Mouse (Mus musculus): ENCODE data around the gene Rreb1.

Gene Rreb1

DNA sequence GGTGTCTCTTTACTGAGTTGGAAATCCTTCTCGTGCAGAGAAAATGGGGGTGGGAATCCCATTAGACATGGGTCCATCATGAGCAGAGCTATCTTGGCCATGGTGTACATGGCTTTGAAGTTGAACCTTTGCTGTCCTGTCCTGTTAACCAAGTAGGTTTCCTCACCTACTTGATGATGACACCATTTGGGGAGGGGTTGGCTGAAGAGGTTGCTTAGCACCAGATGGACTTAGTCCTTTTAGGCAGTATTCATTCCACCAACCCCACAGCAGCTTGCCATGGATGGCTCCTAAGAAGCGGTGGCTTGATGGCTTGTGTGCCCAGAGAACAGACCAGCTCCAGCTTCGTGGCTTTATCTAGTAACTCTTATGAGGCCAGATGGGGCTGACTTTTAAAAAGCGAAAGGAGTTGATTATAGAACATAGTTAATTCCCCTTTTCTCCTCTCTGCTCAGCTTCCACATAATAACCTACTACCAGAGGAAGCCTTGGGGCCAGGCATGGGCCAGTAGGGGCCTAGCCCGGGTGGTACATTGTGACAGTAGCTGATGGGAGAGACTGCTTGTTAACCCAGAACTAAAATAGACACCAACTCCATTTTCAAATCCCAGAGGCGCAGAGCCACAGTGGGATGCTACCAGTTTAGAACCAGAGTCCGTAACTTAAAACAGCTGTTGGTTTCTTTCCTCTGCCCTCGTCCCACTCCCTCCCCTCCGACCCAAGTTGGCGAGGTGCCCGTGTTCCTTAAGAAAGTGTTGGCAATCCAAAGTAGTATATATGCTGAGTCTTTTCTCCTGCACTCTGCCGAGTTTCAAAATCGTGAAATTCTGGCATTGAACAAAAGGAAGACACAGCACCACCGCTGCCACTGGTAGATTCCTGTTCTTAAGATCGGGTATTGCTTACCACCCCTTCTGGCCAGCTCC is 140.4 kb downstream of the Rreb1 start:
- DNase-seq (ENCODE audit: low read depth), result no peak

DNA sequence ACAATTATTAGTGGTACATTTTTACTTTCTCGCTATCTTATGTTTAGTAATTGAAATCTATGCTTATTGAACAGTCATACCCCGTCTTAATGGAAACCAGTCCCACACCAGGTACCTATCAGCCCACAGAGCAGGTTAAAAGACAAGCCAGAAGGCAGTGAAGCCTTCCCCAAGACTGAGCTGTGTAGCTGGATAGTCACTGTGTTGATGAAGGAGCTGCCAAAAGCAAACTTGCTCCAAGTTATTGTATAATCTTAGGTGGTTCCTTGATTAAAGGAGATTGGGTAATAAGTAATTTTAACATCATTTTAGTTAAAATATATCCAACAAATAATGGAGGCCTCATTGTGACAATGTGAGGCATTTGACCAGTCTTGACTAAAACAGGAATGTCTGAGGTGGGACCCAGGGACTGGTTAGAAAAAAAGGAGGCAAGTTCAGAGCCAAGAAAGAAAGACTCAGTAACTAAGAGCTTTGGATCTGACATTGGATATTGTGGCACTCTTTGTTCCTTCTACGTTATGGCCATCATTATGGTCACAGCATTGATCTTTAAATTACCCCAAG is 141.6 kb downstream of the Rreb1 start:
- DNase-seq (ENCODE audit: low read depth), result no peak

DNA sequence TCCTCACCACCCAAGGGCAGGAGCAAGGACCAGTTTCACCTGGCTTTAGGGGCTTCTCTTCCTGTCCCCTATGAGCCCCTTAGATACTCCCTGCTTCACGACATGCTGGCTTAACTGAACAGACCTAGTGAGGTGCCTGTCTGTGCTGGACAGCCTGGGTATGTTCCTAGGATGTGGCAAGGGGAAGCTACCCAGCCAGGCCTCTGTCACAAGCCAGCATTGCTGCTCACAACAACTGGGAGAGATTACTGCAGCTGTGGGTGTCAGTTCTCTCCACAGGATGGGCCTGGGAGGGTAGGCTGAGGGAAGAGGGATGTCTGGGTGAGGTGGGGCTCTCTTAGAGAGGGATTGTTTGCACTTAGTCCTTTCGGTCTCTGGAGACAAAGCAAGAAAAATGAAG is 142.5 kb downstream of the Rreb1 start:
- no peak for DNase-seq (ENCODE audit: low read depth)

DNA sequence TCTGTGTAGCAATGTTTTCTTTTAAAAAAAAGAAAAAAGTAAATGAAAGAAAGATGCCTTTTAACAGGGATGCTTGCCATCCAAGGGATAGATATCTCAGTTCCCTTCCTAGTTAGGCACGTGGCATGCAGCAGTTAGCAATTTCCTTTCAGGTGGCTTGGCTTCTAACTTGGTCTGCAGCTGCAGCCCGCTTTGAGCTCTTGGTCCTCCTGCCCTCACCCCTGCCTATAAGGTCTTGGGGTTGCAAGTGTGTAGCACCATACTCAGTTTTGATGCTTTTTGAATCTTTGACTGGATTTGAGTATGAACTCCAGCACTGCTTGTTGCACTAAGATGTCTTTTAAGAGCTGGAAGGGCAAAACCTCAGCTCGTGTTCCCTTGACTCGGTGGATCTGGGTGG is 144.9 kb downstream of the Rreb1 start:
- DNase-seq (ENCODE audit: low read depth), result no peak

DNA sequence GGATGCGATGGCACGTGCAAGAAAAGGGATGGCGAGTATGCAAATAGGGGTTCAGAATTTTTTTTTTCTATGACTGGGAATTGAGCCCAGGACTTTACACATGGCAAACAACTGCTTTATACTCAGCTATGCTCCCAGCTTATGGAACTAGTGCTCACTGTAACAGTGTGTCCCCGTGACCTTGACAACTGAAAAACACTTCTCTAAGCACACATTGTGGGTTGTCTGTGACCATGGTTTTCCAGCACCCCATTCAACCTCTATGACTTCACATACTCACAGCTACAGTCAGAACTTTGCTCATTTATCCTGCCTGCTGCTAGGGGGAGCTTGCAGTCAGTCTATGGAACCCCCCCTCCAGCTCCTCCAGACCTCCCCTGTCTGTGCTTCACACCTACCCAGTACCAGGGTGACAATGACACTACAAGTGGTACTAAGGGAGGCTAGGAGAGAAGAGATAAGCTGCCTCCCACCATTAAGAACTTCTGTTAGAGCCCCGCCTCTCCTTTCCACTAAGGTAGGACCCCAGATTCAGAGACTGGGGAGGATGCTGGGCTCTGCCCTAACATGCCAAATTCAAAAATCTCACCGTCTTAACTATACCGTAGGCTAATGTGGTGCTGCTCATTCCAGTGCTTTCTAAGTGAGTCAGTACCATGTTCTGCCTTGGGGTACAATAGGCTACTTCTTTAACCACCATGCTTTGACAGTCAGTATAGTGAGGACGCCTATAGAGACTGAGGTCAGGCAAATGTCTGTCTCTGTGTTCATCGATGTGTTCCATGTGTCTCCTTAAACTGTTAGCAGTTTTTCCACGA is 145.7 kb downstream of the Rreb1 start:
- DNase-seq (ENCODE audit: low read depth), result no peak

DNA sequence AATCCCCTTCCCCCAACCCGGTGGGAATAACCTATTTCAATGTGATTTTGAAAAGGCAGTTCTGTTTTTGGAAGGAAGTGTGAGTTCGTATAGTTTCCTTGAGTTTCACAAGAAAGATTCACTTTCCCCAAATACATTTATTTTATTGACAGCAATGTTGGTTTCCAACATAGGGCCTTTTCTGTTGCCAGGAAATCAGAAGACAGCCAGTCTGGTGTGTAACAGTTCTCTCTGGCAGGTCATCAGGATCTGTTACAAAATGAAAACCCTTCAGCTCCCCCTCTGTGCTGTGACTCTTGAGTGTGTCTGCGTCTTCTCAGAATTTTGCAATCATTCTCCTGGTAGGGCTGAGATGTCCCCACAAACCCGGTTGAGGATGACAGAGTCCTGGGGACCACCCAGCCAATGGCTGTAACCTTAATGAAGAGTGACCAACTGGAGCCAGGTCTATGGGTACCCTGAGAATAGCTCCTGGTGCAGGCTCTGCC is 146.3 kb downstream of the Rreb1 start:
- DNase-seq (ENCODE audit: low read depth), result no peak

DNA sequence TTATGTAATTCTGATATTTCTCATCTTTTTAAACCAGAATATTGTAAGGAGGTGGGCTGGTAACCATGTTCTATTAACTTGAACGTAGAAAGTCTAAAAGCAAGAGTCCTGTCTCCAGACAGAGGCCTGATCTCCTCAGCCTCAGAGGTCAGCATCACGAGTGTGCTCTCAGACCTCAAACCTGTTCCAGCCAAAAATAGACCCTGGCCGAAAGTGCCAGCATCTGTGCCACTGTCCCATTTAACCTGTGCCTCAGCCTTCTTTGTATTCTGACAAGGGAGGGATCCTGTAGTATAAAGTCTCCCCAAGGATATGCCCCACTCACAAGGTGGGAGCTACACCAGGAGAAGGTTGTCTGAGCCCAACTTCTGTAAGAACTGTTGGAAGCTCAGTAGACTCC is 148.2 kb downstream of the Rreb1 start:
- no peak for DNase-seq (ENCODE audit: low read depth)

DNA sequence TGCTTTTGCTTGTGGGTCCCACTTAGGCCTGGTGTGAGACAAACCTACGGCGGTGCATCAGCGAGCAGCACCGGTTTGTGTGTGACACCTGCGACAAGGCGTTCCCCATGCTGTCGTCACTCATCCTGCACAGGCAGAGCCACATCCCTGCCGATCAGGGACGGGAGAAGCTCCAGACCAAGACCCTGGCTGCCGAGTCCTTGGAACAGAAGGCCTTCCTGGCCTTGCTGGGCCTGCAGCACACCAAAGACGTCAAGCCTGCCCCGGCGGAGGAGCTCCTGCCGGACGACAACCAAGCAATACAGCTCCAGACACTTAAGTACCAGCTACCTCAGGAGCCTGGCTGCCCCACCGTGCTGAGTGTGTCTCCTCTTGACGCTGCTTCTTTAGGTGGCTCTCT is 151.3 kb downstream of the Rreb1 start:
- DNase-seq (ENCODE audit: low read depth), result no peak

DNA sequence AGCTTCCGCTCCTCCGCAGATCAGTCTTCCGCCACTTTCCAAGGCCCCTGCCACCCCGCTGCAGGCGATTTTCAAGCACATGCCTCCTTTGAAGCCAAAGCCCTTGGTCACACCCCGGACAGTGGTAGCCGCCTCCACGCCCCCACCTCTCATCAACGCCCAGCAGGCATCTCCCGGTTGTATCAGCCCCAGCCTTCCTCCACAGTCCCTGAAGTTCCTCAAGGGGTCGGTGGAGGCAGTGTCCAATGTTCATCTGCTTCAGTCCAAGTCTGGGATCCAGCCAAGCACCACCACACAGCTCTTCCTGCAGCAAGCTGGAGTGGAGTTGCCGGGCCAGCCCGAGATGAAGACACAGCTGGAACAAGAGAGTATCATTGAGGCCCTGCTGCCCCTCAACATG is 151.9 kb downstream of the Rreb1 start:
- DNase-seq (ENCODE audit: low read depth), result no peak

DNA sequence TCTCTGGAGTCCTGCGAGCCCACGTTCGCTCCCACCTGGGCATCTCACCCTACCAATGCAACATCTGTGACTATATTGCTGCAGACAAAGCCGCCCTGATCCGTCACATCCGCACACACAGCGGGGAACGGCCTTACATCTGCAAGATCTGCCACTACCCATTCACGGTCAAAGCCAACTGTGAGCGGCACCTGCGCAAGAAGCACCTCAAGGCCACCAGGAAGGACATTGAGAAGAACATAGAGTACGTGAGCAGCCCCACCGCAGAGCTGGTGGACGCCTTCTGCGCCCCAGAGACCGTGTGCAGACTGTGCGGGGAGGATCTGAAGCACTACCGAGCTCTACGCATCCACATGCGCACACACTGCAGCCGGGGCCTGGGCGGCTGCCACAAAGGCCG is 152.4 kb downstream of the Rreb1 start:
- no peak for DNase-seq (ENCODE audit: low read depth)

DNA sequence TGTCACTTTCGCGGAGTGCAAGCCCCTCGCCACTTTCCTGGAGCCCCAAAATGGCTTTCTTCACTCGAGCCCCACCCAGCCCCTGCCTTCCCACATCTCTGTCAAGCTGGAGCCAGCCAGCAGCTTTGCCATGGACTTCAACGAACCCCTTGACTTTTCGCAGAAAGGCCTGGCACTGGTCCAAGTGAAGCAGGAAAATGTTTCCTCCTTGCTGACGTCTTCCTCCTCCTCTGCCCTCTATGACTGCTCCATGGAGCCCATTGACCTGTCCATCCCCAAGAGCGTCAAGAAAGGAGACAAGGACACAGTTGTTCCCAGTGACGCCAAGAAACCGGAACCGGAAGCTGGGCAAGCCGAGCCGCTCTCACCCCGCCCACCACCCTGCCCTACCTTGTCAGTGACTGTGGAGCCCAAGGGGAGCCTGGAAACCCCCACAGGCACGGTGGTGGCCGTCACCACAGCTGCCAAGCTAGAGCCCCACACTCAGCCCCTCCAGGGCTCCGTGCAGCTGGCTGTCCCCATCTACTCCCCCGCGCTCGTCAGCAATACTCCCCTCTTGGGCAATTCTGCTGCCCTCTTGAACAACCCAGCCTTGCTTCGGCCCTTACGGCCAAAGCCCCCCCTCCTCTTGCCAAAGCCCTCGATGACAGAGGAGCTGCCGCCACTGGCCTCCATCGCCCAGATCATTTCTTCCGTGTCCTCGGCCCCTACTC is 153.2 kb downstream of the Rreb1 start:
- no peak for DNase-seq (ENCODE audit: low read depth)

DNA sequence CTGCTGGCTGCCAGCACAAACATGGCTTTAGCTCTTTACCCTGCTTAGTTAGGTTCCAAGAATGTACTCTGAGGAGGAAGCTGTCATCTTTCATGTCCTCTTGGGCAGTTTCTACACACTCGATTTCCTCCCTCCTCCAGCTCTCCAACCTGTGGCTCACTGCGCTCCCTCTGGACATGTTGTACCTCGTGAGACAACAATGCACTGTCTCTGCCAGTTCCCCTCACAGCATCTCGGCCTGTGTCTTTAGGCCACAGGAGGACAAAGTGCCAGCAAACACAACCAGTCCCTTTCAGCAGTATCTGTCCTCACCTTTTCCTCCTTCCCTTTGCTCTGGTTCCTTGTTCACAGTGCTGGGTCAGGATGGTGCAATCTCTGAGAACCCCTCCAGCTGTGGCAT is 155.9 kb downstream of the Rreb1 start:
- DNase-seq (ENCODE audit: low read depth), result no peak

DNA sequence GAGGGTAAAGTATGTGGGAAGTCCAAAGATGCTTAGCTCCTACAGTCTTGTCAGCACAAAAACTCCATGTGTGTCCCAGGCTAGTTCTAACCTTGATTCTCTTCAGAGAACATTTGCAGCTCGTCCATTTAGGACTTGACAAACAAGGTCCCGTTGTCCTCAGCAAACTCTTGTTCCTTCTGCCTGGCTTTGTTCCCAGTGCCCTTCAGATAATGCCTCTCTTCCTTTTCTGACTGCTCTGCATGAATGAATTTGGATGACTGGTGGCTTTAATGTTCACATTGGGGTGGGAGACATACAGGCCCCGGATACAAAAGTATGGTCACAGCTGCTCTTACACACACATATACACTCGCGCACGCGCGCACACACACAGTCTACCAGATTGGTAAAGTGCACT is 156.7 kb downstream of the Rreb1 start:
- no peak for DNase-seq (ENCODE audit: low read depth)

DNA sequence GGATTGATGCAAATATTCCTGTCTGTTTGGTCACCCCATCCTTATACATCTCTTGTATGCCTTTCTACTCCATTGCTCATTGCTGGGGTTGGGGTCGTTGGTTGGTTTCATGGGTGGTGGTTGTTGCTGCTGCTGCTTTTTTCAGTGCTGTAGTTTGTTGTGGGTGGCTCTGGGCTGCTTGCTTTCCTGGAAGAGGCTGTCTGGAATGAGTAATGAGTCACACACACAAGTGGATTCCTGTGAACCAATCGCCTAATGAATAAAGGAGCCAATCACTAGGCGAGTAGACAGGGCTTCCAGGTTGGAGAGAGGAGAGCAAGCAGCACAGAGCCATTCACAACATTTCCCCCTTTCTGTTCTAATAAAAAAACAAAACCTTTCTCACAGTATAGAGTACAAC is 158.2 kb downstream of the Rreb1 start:
- DNase-seq (ENCODE audit: low read depth), result no peak

DNA sequence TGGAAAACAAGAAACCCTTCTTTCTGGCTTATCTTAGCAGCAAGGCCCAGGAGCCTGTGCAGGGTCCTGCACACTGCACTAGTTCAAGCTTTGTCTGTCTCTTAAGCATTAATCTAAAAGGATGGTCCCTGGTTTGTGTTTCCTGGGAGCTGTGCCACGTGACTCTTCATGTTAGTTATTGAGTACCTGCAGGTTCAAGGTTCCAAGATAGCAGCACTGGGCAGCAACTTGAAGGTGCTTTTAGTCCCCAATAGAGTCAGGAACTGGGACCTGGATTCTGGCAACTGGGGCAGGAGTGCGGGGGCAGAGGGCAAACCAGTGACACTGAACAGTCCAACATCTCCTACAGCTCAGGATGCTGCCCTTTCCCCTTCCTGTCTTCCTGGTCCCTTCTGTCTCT is 162.0 kb downstream of the Rreb1 start:
- no peak for DNase-seq (ENCODE audit: low read depth)

DNA sequence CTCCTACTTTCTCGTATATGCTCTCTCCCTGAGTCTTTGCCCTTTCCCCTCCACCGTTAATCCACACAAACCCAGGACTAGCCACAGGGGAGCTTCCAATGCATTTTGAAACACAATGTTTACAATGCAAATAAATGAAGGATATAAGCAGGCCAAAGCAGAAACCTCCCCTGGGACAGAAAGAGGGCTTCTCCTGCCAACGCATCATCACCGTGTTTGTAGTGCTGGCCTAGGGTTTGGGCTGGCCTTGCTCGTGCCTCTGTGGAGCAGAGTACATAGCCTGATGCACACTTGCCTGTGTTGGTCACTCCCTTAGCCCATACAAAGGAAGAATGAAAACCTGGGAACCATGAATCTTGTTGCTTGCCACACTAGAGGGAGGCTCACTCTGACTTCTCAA is 162.4 kb downstream of the Rreb1 start:
- DNase-seq (ENCODE audit: low read depth), result no peak

DNA sequence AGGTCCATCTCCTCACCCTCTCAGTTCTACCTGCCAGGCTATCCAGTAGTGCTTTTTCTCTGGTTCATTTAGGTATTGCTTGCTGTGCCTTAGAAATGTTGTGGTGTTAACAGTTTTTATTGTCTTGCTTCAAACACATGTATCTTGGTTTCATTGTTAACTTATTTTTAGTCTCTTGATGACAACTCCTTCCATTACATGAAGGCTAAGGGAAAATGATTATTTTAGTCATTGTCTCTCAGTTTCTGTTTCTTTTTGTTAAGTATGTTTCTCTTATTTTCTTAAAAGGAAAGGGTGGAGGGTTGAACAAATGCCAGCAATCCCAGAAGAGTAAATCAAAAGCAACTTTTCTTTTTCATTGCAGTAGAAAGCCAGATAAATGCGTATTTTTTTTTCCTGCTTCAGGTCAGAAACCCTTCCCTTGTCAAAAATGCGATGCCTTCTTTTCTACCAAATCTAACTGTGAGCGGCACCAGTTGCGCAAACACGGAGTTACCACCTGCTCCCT is 163.0 kb downstream of the Rreb1 start:
- no peak for DNase-seq (ENCODE audit: low read depth)

DNA sequence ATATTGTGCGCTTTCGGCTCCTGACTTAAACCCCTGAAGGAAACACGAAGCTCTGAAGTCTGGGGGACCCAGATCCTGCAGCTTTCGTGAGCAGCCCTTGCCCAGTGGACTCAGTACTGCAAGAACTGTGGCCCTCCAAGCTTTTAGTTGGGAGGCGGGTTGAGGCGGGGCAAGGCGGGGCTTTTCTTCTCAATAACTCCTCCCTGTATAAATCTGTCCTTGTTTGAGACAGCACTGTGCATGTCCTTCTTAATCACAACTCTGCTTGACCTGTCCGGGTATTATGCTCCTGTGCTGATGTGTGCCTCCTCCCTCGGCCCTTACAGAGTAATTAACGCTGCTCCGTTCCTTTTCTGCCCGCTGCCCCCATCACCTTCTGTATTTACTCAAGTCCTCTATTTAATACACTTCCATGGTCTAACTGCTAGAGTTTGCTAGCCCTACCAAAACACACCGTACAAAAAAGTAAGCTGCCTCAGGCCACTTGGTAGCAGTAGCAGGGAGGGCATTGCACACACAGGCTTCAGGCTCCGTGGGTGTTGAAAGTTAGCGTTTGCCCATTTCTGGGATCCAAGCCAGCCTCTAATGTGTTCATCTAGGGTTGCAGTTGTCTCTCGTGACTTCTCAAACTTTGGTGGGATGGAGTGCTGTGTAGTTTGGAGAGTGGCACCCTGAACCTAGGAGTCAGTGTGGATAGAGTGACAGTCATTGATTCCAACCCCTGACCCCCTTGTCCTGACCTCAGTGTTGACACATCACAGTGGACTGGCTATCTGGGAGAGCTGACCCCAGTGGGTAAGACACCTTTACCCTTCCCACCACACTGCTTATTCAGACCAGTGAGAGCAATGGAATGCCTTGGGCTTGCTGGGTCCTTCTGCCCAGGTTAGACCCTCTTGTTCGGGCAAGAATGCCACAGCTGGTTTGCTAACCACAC is 164.0 kb downstream of the Rreb1 start:
- DNase-seq (ENCODE audit: low read depth), result no peak

DNA sequence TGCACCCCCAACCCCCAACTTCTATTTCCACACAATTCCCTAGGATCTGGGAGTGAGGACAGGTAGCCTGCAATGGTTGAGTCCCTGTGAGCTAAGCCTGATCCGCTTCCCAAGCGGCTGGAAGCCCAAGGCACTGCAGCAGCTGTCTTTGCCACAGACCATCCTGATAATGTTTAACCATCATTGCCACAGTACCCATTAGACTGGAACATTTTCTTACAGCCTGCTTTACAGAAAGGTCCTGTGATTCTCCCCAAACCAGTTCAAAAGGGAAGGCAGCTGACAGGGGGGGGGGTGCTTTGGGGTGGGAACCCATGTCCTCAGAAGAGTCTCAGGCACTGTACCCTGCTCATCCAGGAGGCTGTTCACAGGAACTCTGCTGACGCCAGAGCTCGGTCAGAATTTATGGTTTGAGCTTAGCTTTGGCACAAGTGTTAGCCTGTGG is 164.7 kb downstream of the Rreb1 start:
- DNase-seq (ENCODE audit: low read depth), result no peak

DNA sequence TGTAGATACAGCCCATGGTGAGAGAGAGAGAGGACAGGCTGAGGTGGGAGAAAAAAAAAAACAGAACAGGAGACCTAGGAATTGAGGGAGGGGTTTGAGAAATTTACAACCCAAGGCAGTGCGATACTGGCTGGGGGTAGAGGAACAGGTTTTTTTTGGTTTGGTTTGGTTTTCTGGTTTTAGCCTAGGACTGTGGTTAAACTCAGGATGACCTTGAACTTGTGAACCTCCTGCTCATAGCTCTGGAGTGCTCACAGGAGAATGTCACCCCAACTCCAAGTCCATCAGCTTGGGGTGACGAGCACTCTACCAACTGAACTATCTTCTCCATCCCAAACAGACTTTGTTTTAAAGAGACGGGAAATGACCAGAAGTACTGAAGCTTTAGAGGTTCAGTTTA is 165.3 kb downstream of the Rreb1 start:
- DNase-seq (ENCODE audit: low read depth), result no peak

DNA sequence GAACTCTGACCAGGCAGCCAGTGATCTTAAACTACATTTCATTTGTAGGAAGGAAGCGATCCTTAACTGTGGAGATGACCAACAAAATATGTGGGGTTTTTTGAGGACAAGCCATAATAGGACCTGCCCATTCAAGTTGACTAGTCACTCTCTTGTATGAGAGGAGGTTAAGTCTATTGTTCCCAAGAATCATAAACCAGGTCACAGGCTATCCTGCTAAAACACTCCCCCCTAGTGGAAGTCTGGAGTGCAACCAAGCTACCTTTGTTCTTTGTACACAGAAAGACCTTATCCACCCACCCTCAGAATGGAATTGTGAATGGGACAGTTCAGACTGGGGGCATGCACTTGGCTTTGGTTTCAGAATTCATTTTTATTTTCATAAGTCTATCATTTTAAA is 166.1 kb downstream of the Rreb1 start:
- peak; percentile 49 for DNase-seq (ENCODE audit: low read depth)
